Mouse (Mus musculus) testis, adult 2 months (tissue): Measurements from ENCODE around the gene Gzmc. TPM values are rescaled to one million over a fixed set of nuclear protein-coding genes. Genes with fewer than 3 reads are reported as not detected.
"Not testable (repeated sequence)": the region's sequence is repeated elsewhere in the genome, so short reads cannot be mapped to it uniquely, and the experiment has no call there.

Experiments used
- H3K27ac ChIP-seq: fragments of 200-500 bp; 2 replicates; pipeline ENCODE4 v1.5.1; 2012; ENCODE audit warnings: low read depth, low read length; ENCODE audit not compliant: control insufficient read depth, insufficient read depth
- H3K27me3 ChIP-seq: fragments of 200-500 bp; 2 replicates; pipeline ENCODE4 v1.6.1; 2012; ENCODE audit warnings: mild to moderate bottlenecking, low read length, moderate library complexity; ENCODE audit not compliant: control insufficient read depth, insufficient read depth
- H3K36me3 ChIP-seq: fragments of 200-500 bp; 2 replicates; pipeline ENCODE4 v1.6.1; 2012; ENCODE audit warnings: mild to moderate bottlenecking, low read length; ENCODE audit not compliant: control insufficient read depth, insufficient read depth
- H3K4me1 ChIP-seq: fragments of 200-500 bp; 2 replicates; pipeline ENCODE4 v1.6.1; 2012; ENCODE audit warnings: low read length; ENCODE audit not compliant: control insufficient read depth, insufficient read depth
- H3K4me3 ChIP-seq: fragments of 200-500 bp; 2 replicates; pipeline ENCODE4 v1.5.1; 2012; ENCODE audit warnings: low read depth, mild to moderate bottlenecking, low read length, moderate library complexity, mixed read lengths; ENCODE audit not compliant: control insufficient read depth
- CTCF ChIP-seq: fragments of 200-500 bp; IDR thresholded peaks from 2 replicates; pipeline ENCODE4 v1.5.1; 2012; ENCODE audit warnings: low read depth, mild to moderate bottlenecking, inconsistent platforms, low read length, moderate library complexity; ENCODE audit not compliant: control insufficient read depth, insufficient read depth, insufficient replicate concordance
- POLR2A ChIP-seq: fragments of 200-500 bp; IDR thresholded peaks from 2 replicates; pipeline ENCODE4 v1.6.1; 2012; ENCODE audit warnings: low read depth, mild to moderate bottlenecking, inconsistent platforms, low read length, moderate library complexity; ENCODE audit not compliant: control insufficient read depth
- polyA plus RNA-seq: library from polyadenylated mRNA; depleted of rRNA; stranded (reverse); fragments of >200 nt; gene quantifications from 2 replicates; pipeline ENCODE4 v1.2.3, GENCODE M21; 2012; rRNA removed

Gene Gzmc
- polyA plus RNA-seq = not detected in 2 replicates

DNA sequence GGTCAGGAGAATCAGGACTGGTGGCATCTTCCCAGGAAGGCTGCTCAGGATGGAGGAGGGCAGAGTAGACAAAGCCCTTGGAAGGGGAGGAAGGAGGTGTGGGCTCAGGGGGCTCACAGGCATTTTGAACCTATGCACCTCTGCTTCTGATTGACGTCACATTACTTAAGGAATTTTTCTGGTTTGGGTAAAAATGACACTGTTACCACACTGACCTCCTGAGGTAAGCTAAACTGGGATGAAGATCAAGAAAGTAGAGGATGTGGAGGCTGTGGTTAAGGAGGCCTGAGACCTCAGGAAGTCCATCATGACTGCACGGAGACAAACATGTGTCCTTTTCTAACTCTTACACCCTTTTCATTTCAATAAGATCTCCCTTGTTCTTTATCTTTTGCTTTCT, at the start of gene Gzmc:
Gene Gzmc, minus strand, starts transcription at position 101 of the 400 bp plus-strand sequence.
- H3K27ac ChIP-seq = no peak within 1 kb of the TSS
- H3K27me3 ChIP-seq = no peaks in the 10 kb centered on the region
- no peak within 1 kb of the TSS for H3K4me3 ChIP-seq
- TF ChIP-seq CTCF = no peak
- no peaks in the 10 kb centered on the region for H3K4me1 ChIP-seq
- H3K36me3 ChIP-seq = no peaks in the 10 kb centered on the region

DNA sequence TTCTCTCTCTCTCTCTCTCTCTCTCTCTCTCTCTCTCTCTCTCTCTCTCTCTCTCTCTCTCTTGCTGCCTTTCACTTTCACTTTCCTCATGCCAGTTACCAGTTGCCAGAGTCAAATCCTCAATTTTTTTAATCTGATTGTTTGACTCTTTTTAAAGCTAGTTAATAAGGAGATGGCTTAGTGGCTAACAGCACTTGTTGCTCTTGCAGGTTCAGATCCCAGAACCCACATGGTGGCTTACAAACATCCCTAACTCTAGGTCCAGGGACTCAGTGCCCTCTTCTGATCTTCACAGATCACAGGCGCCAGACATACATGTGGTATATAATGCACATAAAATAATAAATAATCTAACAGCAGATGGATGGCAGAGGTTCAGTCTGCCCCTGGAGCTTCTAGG, 49.4 kb upstream of the Gzmc start:
- Histone ChIP-seq H3K36me3 (no peaks in the 10 kb centered on the region), H3K4me3 (no peak overlapping the region), H3K27me3 (no peaks in the 10 kb centered on the region), H3K27ac (no peak overlapping the region), H3K4me1 (no peaks in the 10 kb centered on the region)
- TF ChIP-seq POLR2A = no peak
- no peak for TF ChIP-seq CTCF

DNA sequence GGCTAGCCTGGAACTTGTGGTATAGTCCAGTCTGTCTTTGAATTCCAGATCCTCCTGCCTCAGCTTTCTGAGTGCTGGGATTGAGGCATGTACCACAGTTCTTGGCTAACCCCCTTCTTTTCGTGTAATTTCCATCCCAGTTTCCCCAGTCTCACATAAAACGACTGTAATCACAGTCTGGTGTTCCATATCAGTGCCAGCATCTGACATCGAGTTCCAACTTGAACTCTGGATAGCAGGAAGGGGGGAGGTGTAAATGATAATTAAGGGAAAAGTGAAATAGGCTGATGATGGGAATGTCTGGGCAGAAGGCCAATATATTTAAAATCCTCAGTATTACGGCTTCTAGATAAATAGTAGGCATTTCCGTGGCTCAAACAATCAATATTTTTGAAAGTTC, 46.6 kb upstream of the Gzmc start:
- no peak overlapping the region for H3K4me3 ChIP-seq
- no peaks in the 10 kb centered on the region for H3K36me3 ChIP-seq
- no peaks in the 10 kb centered on the region for H3K27me3 ChIP-seq
- TF ChIP-seq CTCF (no peak), POLR2A (no peak)
- peaks cover 2% of the 10 kb centered on the region; the same call in 1 of the 2 replicates for H3K4me1 ChIP-seq
- no peak overlapping the region for H3K27ac ChIP-seq

DNA sequence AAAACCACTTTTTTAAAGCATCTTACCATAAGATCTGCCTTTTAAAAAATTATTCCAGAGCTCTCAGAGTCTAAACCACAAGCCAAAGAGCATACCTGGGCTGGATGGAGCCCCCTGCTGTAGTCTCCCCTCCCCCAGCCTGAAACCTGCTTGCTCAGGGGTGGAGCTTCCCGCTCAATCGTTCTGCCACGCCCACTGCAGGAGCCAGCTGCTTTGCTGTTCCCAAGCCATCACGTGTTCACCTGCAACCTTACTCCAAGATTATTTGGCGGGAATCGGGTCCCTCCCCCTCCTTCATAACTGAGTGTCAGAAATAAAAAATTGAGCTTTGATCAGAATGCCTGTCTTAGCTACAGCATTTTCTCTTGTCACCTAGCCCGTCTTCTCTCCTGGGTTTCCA, 44.2 kb upstream of the Gzmc start:
- H3K4me3 ChIP-seq, H3K27ac ChIP-seq, H3K27me3 ChIP-seq, H3K4me1 ChIP-seq, H3K36me3 ChIP-seq: not testable (repeated sequence)

DNA sequence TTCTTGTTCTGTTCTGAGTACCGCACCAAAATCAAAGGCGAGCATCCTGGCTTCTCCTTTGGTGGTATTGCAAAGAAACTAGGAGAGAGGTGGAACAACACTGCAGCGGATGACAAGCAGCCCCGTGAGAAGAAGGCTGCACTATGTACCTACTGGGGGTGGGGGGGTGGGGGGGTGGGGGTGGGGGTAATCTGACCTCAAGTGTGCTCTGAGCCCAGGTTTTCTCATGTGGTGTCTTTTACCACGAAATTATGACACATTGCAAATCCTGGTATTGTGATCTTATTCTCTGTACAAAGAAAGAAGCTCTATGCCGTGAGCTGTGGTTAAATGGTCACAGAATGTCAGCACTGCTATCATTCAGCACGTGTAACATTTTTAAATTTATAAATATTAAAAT, 41.6 kb upstream of the Gzmc start:
- not testable (repeated sequence) for H3K27ac ChIP-seq, H3K36me3 ChIP-seq, H3K4me1 ChIP-seq, H3K27me3 ChIP-seq, H3K4me3 ChIP-seq

DNA sequence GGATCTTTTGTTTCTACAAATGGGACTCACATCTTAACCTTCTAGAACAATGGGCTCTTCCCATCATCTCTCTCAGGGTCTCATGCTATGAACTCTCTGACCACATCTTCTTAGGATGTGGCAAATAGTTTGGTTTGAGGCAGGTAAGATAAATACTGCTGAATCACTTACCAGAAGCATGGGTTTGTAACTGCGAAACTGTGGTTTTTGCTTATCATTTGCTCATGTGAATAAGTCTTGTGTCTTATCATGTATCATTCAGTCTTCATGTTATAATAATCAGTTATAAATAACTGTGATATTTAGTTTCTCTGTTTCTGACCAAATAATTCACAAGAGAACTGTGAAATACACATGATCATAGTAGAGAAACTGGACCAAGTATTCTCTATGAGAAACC, 31.7 kb upstream of the Gzmc start:
- Histone ChIP-seq H3K4me1 (no peaks in the 10 kb centered on the region), H3K27ac (no peak overlapping the region), H3K36me3 (no peaks in the 10 kb centered on the region), H3K4me3 (no peak overlapping the region), H3K27me3 (no peaks in the 10 kb centered on the region)
- no peak for TF ChIP-seq POLR2A
- no peak for TF ChIP-seq CTCF

DNA sequence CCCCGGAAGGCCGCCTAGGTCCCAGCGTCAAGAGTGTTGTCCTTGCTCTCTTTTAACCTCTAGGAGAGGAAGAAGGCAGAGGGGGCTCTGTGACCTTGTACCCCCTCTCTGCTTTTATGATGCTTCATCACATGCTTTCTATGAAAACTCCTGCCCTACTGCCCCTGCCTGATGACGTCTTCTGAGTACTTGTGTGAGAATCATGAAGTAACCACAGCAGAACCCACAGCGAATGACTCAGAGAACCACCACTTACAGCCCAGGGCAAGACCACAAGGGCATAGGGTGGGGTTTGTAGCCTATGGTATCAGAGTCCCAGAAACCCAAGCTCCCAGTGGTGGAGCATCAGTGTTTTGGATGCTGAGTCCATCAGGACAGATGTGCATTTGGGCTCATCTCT, 27.7 kb upstream of the Gzmc start, which contains the start of gene Gzmb:
Gene Gzmb, minus strand, starts transcription at position 108 of the 400 bp plus-strand sequence.
- Histone ChIP-seq H3K4me1 (no peaks in the 10 kb centered on the region), H3K27ac (no peak within 1 kb of the TSS), H3K27me3 (no peaks in the 10 kb centered on the region), H3K4me3 (no peak within 1 kb of the TSS), H3K36me3 (no peaks in the 10 kb centered on the region)
- TF ChIP-seq POLR2A = no peak
- no peak for TF ChIP-seq CTCF

DNA sequence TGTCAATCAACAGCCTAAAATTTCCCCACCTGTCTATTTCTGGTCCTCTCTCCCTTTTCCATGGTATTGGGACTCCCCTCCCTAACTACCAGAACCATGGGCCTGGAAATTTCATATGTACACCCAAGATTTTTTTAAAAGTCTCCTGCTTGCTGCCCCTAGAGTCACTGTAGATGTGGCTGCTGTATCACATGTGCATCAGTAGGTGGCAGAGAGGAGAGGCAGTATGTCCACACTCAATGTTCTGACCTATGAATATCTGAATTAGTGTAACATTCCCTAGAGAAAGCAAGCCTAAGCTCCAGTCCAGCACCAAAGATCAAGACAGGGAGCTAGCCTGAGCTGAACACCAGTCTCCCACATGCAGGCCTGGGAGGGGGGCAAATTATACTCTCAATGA, 6.0 kb upstream of the Gzmc start:
- Histone ChIP-seq H3K4me1 (no peaks in the 10 kb centered on the region), H3K36me3 (no peaks in the 10 kb centered on the region), H3K4me3 (no peak overlapping the region), H3K27me3 (no peaks in the 10 kb centered on the region), H3K27ac (no peak overlapping the region)
- TF ChIP-seq CTCF (no peak), POLR2A (no peak)
